Mouse (Mus musculus): ENCODE data around the gene Syt1. TPM values are rescaled to one million over a fixed set of nuclear protein-coding genes. Genes with fewer than 3 reads are reported as not detected.

Syt1 gene
- polyA plus RNA-seq, 1 experiment from 2014 or later: 78.8 TPM

GRCm38 (mm10) chr10:108668944-108669343, 341.8 kb downstream of the Syt1 start:
- Histone ChIP-seq H3K4me3 (no peak overlapping the region), H3K27me3 (no peaks in the 10 kb centered on the region), H3K4me2 (no peak overlapping the region), H3K4me1 (replicated peaks) (no peaks in the 10 kb centered on the region), H3K9me3 (no peaks in the 10 kb centered on the region), H3K36me3 (no peaks in the 10 kb centered on the region), H3K9ac (no peak overlapping the region), H3K27ac (no peak overlapping the region)
- ATAC-seq (ENCODE audit: low FRiP score): no peak
- 83% methylated on average over 3 of the region's 3 CpGs for WGBS

DNA sequence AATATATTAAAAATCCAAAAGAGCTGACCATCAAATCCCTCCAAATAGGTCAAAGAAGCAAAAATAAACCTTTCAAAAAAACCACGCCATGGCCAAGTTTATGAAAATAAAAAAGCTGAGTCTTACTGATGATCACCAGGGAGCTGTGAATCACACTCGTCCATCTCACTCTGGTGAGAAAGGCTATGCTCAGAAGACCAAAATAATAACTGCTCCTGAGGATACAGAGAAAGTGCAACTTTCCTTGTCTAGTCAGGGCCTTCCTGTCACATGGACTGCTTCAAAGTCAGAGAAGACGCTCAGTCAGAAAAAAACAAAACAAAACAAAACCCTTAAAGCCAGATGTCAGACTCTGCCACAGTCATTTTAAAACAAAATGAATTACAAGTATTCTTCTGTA, 350.5 kb downstream of the Syt1 start:
- ATAC-seq (ENCODE audit: low FRiP score): no peak
- no peak overlapping the region for H3K4me2 ChIP-seq
- H3K4me1 ChIP-seq (replicated peaks): no peaks in the 10 kb centered on the region
- no peaks in the 10 kb centered on the region for H3K27me3 ChIP-seq
- no peaks in the 10 kb centered on the region for H3K9me3 ChIP-seq
- H3K36me3 ChIP-seq: no peaks in the 10 kb centered on the region
- WGBS: 74% methylated on average over 3 of the region's 3 CpGs
- H3K27ac ChIP-seq: no peak overlapping the region
- H3K4me3 ChIP-seq: no peak overlapping the region
- H3K9ac ChIP-seq: no peak overlapping the region

GRCm38 (mm10) chr10:108658300-108658699, 352.5 kb downstream of the Syt1 start:
- Histone ChIP-seq H3K36me3 (no peaks in the 10 kb centered on the region), H3K4me3 (no peak overlapping the region), H3K4me2 (no peak overlapping the region), H3K9me3 (no peaks in the 10 kb centered on the region), H3K9ac (no peak overlapping the region), H3K4me1 (replicated peaks) (no peaks in the 10 kb centered on the region), H3K27ac (no peak overlapping the region), H3K27me3 (no peaks in the 10 kb centered on the region)
- 82% methylated on average over 2 of the region's 2 CpGs for WGBS
- ATAC-seq (ENCODE audit: low FRiP score): no peak

GRCm38 (mm10) chr10:108657669-108658068, 353.1 kb downstream of the Syt1 start:
- Histone ChIP-seq H3K27ac (no peak overlapping the region), H3K36me3 (no peaks in the 10 kb centered on the region), H3K4me1 (replicated peaks) (no peaks in the 10 kb centered on the region), H3K4me3 (no peak overlapping the region), H3K27me3 (no peaks in the 10 kb centered on the region), H3K4me2 (no peak overlapping the region), H3K9ac (no peak overlapping the region), H3K9me3 (no peaks in the 10 kb centered on the region)
- ATAC-seq (ENCODE audit: low FRiP score): no peak

DNA sequence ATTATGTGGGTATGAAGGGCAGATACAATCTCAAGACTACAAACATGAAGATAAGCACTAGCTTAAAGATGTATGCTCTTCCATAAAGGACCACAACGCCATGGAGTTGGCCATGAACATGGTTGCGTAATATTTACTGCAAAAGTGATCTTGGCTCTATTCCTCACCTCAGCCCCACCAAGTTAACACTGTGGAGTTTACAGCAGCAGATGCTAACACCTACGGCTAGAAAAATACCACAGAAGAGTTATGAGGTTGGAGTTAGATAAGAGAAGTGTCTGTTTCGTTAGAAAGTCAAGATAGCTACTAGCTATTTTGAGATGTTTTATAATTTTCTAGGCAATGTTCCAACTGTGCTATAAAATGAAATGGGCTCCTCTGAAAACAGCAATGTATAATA, 353.9 kb downstream of the Syt1 start:
- no peaks in the 10 kb centered on the region for H3K4me1 ChIP-seq (replicated peaks)
- H3K27ac ChIP-seq: no peak overlapping the region
- H3K4me2 ChIP-seq: no peak overlapping the region
- no peaks in the 10 kb centered on the region for H3K27me3 ChIP-seq
- no peak overlapping the region for H3K4me3 ChIP-seq
- H3K36me3 ChIP-seq: no peaks in the 10 kb centered on the region
- H3K9ac ChIP-seq: no peak overlapping the region
- no peak for ATAC-seq (ENCODE audit: low FRiP score)
- H3K9me3 ChIP-seq: no peaks in the 10 kb centered on the region
- WGBS: 93% methylated on average over 4 of the region's 4 CpGs

- no peak for ATAC-seq (ENCODE audit: low FRiP score)
- no peaks in the 10 kb centered on the region for H3K4me1 ChIP-seq (replicated peaks)
Observed at GRCm38 (mm10) chr10:108655074-108655473, 355.7 kb downstream of the Syt1 start.

DNA sequence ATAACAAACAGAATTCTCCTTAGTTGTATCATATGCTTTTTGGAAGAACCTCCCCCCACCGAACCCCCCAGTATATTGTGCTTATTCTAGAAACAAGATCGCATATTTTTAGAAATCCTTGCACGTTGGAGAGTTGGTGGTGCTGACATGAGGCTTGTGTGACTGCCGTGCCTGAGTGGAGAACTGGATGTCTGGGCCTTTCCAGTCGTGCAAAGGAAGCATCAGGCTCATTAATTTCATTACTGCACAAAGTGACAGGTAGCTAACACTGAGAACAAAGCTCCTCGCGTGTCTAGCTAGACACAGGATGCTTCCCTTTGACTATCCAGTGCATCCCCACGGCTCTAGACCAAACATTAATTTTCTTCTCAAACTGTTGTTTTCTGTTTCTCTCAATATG, 358.0 kb downstream of the Syt1 start:
- Histone ChIP-seq H3K27ac (no peak overlapping the region), H3K4me2 (no peak overlapping the region), H3K4me3 (no peak overlapping the region), H3K27me3 (no peaks in the 10 kb centered on the region), H3K36me3 (no peaks in the 10 kb centered on the region), H3K9me3 (no peaks in the 10 kb centered on the region), H3K9ac (no peak overlapping the region), H3K4me1 (replicated peaks) (0 out of 2 replicates have a peak, but pooled peaks cover 5% of the 10 kb centered on the region)
- ATAC-seq (ENCODE audit: low FRiP score): no peak
- WGBS: 49% methylated on average over 8 of the region's 8 CpGs

More at GRCm38 (mm10) chr10:108655074-108655473, 355.7 kb downstream of the Syt1 start:
- Histone ChIP-seq H3K9me3 (no peaks in the 10 kb centered on the region), H3K9ac (no peak overlapping the region), H3K4me3 (no peak overlapping the region), H3K27ac (no peak overlapping the region), H3K36me3 (no peaks in the 10 kb centered on the region), H3K4me2 (no peak overlapping the region), H3K27me3 (no peaks in the 10 kb centered on the region)
- 95% methylated on average over 11 of the region's 11 CpGs for WGBS

- no peak overlapping the region for H3K4me3 ChIP-seq
- no peak overlapping the region for H3K9ac ChIP-seq
- H3K4me2 ChIP-seq: no peak overlapping the region
- no peak for ATAC-seq (ENCODE audit: low FRiP score)
- H3K27ac ChIP-seq: no peak overlapping the region
- WGBS: 89% methylated on average over 8 of the region's 8 CpGs
- no peaks in the 10 kb centered on the region for H3K27me3 ChIP-seq
- H3K36me3 ChIP-seq: no peaks in the 10 kb centered on the region
- H3K4me1 ChIP-seq (replicated peaks): 0 out of 2 replicates have a peak, but pooled peaks cover 5% of the 10 kb centered on the region
- no peaks in the 10 kb centered on the region for H3K9me3 ChIP-seq
Observed at GRCm38 (mm10) chr10:108652066-108652465, 358.7 kb downstream of the Syt1 start.

DNA sequence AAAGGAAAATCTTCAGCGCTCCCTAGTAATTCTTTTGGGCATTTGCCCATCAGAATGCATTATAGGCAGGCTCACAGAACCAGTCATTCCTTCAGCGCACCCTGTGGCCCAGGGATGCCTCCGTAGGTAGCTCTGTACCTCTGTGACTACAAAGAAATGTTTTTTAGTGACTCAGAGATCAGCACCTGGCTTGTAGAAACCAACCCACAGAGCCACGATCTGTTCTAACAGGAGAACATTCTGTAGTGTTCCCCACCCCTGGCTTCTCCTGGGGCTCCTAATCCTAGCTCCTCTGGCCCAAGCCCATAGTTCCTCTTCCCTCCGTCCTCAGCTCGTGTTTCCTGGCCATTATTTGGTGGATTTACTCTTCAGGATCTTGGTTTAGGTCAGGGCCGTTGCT, 361.6 kb downstream of the Syt1 start:
- Histone ChIP-seq H3K9ac (no peak overlapping the region), H3K4me1 (replicated peaks) (0 out of 2 replicates have a peak, but pooled peaks cover 5% of the 10 kb centered on the region), H3K36me3 (no peaks in the 10 kb centered on the region), H3K9me3 (no peaks in the 10 kb centered on the region), H3K4me3 (no peak overlapping the region), H3K27ac (peak overlapping the region; percentile 52; the same call in 1 of the 2 replicates), H3K27me3 (no peaks in the 10 kb centered on the region), H3K4me2 (no peak overlapping the region)
- no peak for ATAC-seq (ENCODE audit: low FRiP score)
- WGBS: 81% methylated on average over 7 of the region's 7 CpGs

GRCm38 (mm10) chr10:108643915-108644314, 366.9 kb downstream of the Syt1 start:
- Histone ChIP-seq H3K27ac (0 out of 2 replicates have a peak overlapping the region, but pooled peaks have one; percentile 8), H3K9me3 (no peaks in the 10 kb centered on the region), H3K36me3 (no peaks in the 10 kb centered on the region), H3K27me3 (no peaks in the 10 kb centered on the region), H3K4me1 (replicated peaks) (no peaks in the 10 kb centered on the region), H3K4me2 (no peak overlapping the region), H3K4me3 (no peak overlapping the region), H3K9ac (no peak overlapping the region)
- no peak for ATAC-seq (ENCODE audit: low FRiP score)
- 45% methylated on average over 5 of the region's 5 CpGs for WGBS

- H3K4me2 ChIP-seq: no peak overlapping the region
- no peak for ATAC-seq (ENCODE audit: low FRiP score)
- 39% methylated on average over 5 of the region's 5 CpGs for WGBS
Observed at GRCm38 (mm10) chr10:108638095-108638494, 372.7 kb downstream of the Syt1 start.

DNA sequence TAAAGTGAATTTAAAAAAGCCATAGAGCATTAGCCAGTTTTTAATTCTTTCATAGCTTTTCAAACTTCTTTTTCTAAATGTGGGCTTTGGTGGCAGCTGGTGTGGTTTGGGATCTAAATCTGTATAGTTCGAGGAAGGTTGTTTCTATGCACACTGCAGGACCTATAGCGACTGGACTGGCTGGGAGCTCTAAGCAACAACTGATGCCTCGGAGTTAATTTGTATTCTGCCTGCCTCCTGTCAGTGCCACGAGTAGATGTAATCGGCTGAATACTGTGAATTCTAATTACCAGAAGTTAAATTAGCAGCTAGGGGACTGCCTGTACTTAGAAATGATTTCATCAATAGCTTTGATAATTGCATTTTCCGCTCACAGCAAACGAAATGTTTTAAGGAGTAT, 374.7 kb downstream of the Syt1 start:
- Histone ChIP-seq H3K4me1 (replicated peaks) (no peaks in the 10 kb centered on the region), H3K4me2 (no peak overlapping the region), H3K27ac (no peak overlapping the region), H3K4me3 (no peak overlapping the region), H3K9ac (no peak overlapping the region), H3K36me3 (peaks cover 5% of the 10 kb centered on the region; the same call in 1 of the 2 replicates), H3K9me3 (no peaks in the 10 kb centered on the region), H3K27me3 (no peaks in the 10 kb centered on the region)
- no peak; the same call in 1 of the 2 replicates for ATAC-seq (ENCODE audit: low FRiP score)
- 49% methylated on average over 7 of the region's 7 CpGs for WGBS

More at GRCm38 (mm10) chr10:108638095-108638494, 372.7 kb downstream of the Syt1 start:
- H3K27me3 ChIP-seq: no peaks in the 10 kb centered on the region
- H3K9me3 ChIP-seq: no peaks in the 10 kb centered on the region
- no peaks in the 10 kb centered on the region; the same call in 1 of the 2 replicates for H3K36me3 ChIP-seq
- H3K9ac ChIP-seq: no peak overlapping the region
- H3K27ac ChIP-seq: no peak overlapping the region
- H3K4me1 ChIP-seq (replicated peaks): no peaks in the 10 kb centered on the region
- no peak overlapping the region for H3K4me3 ChIP-seq

DNA sequence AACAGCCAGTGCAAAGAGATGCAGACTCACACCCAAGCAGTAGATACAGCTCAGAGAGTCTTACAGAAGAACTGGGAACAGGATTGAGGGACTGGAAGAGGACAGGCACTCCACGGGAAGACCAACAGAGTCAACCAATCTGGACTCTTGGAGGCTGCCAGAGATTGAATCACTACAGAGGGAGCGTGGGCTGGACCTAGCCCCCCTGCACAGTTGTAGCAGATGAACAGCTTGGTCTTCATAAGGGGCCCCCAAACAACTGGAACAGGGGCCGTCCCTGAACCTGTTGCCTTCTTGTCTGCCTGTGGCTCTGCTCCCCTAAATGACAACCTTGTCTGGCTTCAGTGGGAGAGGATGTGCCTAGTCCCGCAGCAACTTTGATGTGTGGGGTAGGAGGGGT, 375.2 kb downstream of the Syt1 start:
- Histone ChIP-seq H3K27ac (no peak overlapping the region), H3K27me3 (no peaks in the 10 kb centered on the region), H3K4me3 (no peak overlapping the region), H3K4me1 (replicated peaks) (no peaks in the 10 kb centered on the region), H3K9me3 (no peaks in the 10 kb centered on the region), H3K4me2 (no peak overlapping the region), H3K36me3 (peaks cover 7% of the 10 kb centered on the region; the same call in 1 of the 2 replicates), H3K9ac (no peak overlapping the region)
- no peak for ATAC-seq (ENCODE audit: low FRiP score)
- WGBS: 89% methylated on average over 4 of the region's 4 CpGs
